Mouse (Mus musculus) layer of hippocampus, postnatal 36 days (tissue): Measurements from ENCODE around the gene Fsd1. TPM values are rescaled to one million over a fixed set of nuclear protein-coding genes. Genes with fewer than 3 reads are reported as not detected.

Experiments
- DNase-seq, 2 experiments: peaks; one replicate each; pipeline ENCODE4 v3.0.0; 2022
- total RNA-seq, 2 experiments: library from RNA; stranded (reverse); gene quantifications; 2 replicates each; pipeline ENCODE4 v1.2.3; 2021

Fsd1 gene
- total RNA-seq, 2 experiments from 2014 or later, result 70.1 to 75.8 TPM

DNA sequence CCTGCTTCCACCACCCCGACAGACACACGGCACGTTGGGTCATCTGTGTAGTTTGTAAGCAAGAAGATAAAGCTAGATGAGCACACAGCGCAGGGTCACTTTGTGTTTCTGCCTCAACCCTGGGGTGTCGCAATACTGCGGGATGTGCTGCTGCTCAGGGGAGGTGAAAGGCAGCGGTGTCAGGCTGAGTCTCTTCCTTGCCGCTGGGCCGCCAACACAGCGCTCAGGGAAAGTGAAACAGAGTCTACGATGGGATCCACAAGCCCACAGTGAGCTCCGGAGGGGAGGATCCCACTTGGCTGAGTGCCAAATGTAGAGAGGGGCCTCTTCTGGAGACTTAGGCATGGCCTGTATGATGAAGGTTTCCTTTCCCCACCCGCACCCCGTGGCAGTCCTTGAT is 23.1 kb upstream of the Fsd1 start:
- DNase-seq, result no peak

DNA sequence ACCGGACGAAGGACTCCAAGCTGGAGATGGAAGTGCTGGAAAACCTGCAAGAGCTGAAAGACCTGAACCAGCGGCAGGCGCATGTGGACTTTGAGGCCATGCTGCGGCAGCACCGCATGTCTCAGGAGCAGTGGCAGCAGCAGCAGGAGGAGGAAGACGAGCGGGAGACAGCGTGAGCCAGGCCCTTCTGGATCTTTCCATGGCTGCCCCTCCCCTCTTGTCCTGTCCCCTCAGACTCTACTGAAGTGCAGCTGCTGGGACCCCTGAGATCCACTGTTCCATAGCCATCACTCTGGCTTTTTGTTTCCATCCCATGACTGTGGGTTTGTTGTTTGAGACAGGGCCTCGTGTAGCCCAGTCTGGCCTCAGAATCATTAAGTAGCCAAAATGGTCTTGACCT is 21.8 kb upstream of the Fsd1 start:
- no peak for DNase-seq

DNA sequence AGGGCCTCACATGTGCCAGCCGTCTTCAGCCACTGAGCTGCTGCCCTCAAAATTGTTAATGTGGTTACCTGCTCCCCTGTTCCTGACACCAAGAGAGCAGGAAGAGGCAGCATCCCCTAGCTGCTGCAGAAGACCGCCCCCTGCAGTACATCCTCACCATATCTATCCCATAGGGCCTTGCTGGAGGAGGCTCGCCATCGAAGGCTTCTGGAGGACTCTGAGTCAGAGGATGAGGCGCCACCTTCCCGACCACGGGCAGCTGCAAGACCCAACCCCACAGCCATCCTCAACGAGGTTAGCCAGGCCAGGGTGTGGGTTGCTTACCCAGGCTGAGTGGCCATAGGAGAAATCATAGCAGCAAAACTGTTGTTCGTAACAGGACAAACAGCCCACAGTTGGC is 21.3 kb upstream of the Fsd1 start:
- DNase-seq, result no peak

DNA sequence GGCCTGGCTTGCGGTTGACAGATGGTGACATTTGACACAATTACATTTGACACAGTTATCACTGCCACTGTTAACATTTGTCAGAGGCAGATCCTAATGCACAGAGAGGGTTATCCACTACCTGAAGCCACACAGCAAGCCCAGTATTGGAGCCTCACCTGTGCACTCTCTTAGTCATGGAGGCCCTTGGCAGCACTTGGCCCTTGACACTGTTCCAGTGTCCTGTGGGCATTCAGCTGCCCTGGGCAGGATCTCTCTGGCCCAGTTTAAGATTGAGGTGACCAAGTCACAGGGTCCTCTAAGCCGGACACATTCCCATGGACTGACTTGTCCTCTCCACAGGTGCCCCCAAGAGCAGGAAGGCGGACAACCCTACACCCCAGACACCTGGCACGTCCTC is 19.1 kb upstream of the Fsd1 start:
- no peak for DNase-seq

DNA sequence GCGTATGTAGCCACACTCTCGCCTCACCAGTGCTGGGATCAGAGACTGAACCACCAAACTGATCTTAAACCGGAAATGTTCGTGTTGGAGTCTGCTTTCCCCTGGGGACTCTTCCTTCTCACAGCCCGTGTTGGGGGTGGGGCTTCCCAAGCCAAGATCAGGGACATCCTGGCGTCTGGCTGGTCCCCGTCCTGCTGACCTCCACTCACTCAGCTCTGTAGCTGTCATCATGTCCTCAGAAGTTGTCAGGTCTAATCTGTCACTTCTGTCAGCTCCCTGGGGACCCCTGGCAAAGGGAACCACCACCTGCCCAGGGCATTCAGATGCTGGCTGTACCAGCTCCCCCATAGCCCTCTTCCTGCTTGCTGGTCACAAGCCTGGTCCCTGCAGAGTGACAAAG is 18.1 kb upstream of the Fsd1 start:
- no peak for DNase-seq

DNA sequence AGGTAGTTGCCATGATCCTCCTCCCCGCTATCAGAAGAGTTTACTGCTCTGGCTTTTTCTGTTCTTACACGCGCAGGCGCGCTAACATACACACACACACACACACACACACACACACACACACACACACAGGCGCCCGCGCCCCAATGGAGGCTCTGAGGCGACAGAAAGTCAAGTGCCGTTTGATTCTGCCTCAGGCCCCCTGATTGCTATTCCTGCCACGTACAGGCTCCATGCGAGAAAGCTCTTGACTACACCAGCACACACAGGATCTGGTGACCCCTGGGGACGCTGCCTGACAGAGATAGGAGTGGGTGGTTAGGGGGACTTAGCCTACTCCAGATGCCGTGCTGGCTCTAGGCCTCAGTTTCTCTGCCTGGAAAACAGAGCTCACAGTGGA is 16.7 kb upstream of the Fsd1 start:
- no peak for DNase-seq

DNA sequence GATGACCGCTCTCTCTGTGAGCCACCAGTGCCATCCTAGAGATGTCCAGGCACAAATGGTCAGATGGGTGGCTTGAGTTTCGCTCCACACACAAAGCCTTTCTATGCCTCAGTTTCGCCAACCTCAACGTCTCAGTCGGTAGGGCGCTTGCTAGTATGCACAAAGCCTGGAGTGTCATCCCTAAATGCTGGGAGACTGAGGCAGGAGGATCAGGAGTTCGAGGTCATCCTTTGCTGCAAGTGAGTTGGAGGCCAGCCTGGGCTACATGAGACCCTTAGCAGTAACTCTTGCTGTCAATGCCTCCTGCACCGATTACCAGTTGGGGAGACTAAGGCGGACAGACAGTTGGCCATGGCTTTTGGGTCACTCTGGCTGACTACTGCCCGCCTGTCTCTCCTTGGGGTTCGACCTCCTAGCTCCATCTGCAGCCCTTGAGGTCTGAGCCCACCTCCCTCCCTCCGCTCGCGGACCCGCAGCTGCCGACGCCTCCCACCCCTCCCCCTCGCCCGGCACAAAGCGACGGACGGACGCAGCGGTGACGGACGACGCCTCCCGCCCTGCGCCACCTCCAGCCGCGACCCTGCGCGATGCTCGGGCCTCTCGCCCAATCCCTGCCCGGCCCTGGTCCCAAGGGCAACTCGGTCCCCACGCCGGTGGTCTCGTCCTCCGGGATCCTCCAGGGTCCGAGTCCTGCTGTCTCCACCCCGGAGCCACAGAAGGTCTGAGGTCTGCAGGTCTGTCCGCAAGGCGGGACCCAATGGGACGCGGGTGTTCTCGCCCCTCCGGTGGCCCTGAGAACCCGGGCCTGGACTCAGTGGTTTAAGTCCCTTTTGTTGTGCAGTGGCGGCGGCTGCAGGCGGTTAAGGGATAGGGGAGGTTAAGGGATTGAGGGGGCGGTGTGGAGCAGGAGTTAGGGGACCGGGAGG is 16.1 kb upstream of the Fsd1 start, which contains the start of gene Shd:
Gene Shd (plus strand): TSS at position 502 of the 926 bp plus-strand sequence.
- peak; percentile 28 to 46 for DNase-seq

DNA sequence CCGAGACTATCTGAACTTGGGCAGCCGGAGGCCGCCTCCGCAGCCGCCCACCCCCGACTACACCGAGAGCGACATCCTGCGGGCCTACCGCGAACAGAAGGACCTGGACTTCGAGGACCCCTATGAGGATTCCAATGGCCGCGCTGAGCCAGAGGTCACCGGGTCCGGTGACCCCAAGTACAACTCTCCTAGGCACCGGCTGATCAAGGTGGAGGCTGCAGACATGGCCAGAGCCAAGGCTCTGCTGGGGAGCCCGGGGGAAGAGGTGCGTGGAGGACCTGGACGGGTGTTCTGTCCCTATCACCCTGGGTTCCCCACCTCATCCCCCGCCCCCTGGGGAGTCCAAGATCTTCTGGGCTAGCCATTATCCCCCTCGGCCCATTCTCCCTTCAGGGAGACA is 14.9 kb upstream of the Fsd1 start:
- DNase-seq, result no peak

DNA sequence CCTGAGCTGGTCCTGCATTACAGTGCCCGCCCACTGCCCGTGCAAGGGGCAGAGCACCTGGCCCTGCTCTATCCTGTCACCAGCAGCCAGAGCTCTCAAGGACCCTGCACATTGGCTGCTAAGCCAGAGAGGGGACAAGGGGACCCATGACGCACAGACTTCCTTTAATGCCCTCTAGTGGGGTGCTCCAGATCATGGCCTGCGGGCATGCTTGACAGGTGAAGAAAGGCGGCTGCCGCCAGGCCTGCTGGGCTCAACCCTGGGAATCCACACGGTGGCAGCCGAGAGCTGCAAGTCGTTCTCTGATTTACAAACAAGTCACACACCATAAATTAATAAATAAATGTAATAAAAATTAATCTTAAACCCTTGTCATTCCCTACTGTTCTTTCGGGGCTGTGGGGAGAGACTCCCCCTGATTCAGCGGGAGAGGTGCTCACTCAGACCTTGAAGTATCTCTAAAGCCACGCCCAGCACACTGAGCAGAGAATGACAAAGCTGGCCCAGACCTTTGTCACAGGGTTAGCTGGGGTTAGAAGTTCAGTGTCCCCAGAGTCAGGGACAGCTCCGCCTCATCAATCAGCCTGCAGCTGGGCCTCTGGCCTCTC is 9.9 kb upstream of the Fsd1 start:
- peak; percentile 64 to 70 for DNase-seq

DNA sequence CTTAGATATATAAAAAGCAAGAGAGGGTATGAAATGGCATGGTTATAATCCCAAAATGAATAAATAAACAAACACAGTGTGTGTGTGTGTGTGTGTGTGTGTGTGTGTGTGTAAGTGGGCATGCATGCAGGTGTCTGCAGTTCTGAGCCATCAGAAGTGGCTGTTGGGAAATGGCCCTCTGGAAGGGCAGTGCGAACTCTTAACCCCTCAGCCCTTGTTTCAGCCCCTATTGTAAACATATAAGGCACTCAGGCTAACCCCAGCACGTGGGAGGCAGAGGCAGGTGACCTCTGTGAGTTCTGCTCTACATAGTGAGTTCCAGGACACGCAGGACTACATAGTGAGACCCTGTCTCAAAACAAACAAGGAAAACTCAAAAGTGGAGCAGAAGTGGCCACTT is 9.0 kb upstream of the Fsd1 start:
- DNase-seq, result no peak

DNA sequence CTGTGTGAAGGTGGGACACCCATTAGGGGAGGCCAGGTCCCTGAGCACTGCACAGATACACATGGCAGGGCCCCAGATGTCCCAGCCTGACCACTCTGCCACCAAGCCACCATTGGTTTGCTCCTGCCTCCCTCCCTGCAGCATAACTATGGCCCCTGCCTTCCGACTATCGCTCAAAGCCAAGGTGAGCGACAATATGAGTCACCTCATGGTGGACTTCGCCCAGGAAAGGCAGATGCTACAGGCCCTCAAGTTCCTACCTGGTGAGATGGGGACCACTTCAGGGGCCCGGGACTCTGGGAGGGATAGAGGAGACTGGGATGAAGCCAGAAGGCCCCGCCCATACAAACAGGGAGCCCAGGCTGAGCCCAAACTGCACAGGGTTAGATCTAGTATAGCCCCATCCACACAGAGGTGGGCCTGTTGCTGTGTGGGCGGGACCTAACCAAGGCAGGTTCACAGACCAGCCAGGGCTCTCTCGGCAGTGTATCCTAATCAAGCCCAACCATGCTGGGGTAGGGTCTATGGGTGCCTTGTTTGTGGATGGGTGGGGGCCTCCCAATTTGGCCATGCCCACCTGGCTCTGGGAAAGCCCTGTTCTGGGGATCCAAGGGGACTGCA is 4.1 kb downstream of the Fsd1 start:
- DNase-seq, result no peak

DNA sequence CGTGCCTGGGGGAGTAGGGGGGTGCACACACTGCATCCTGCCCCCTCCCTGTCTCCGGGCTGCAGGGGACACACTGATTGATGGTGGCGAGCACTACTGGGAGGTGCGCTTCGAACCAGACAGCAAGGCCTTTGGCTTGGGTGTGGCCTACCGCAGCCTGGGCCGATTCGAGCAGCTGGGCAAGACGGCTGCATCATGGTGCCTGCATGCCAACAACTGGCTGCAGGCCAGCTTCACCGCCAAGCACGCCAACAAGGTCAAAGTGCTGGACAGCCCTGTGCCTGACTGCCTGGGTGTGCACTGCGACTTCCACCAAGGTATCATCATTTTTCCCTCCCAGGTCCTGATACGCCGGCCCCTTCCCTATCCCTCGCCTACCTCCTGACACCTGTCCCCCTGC is 9.7 kb downstream of the Fsd1 start:
- DNase-seq, result no peak

DNA sequence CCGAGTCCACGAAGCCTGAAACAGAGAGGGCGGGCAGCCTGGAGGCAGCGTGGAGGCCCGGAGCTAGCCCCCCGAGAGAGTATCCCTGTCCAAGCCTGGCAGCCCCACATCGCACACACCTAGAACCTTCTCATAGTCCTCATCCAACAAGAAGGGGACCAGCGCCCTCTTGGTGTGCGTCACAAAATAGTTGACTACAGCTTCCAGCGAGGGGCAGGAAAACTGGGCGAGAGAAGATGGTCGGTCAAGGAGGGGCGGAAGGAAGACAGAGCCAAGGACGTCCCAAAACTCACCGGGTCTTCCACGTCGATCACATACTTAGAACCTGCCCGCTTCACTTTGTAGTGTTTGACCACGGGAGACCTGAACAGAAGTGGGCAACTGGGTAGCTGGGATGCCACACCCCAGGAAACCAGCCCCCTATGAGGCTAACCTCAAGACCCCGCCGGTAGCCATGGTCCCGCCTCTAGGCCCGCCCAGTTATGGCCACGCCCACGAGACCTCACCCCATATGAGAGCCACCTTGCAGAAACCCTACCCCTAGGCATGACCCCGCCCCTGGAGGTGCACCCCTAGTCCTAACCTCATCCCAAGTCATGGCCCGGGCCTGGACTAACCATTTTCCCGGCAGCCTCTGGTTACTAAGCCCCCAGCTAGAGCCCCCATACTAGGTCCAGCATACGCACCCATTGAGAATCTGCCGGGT is 13.6 kb downstream of the Fsd1 start:
- no peak for DNase-seq

DNA sequence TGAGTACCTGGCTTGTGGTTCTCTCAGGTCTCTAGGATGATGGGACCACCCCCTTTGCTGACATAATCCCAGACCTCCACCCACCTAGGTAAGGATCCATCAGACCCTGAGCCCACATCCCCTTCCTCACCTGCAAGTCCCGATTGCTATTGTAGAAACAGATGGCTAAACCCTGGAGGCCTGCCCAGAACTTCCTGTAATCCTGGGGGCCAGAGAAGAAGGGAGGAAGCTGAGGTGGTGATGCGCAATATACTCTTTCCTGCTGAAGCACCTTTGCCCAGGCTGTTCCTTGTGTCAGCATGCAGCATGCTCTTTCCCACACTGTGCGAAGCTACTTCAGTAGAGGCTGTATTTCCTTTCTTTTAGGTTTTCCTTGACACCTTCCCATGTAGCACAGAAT is 16.7 kb downstream of the Fsd1 start:
- DNase-seq, result no peak

DNA sequence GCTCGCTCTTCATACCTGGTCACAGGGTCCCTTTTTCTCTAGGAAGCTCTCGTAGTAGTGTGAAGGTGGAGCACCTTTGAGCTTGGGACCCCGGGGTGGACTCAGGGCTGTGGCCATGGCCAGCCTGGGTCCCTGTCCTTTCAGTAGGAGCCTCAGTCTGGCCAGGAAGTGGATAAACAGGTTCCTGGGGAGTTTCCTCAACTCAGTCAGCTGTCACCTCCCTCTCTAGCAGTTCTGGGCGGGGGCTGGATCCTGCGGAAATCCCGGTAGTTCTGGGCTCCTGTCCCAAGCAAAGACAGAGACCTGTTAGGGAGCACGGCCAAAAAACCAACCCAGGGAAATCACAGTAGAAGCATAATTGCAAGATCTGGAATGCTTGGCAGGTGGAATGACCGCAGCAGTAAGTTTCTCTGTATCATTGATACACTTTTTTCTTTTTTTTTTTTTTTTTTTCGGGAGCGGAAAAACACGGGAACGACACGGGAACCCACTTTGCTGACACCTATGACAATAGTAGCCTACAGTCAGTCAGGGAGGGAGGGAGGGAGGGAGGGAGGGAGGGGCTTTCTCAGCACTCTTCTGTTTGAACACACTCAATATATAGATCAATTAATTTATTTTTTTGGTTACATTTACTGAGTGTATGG is 19.2 kb downstream of the Fsd1 start, which contains the start of the genes Stap2 and Mpnd:
Gene Stap2 (minus strand): TSS at position 170 of the 647 bp plus-strand sequence.
Gene Mpnd (plus strand): TSS at position 297 of the 647 bp plus-strand sequence.
- no peak for DNase-seq

DNA sequence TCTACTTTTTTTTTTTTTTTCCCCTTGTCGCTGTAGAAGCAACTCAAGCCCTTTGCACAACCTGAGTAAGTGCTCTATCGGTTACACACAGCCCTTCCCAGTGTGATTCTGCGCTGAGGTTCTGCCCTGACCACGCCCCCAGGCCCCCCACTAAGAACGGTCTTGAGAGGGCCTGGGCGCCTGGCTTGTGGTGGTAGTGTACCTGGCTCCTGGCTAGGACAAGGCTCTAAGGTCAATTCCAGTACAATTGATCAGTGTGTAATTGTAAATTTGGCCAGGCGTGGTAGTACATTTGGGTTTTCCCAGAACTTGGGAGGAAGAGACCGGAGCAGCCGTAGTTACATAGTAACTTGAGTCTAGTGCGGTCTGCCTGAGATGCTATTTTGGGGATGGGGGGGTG is 20.6 kb downstream of the Fsd1 start:
- DNase-seq, result no peak

DNA sequence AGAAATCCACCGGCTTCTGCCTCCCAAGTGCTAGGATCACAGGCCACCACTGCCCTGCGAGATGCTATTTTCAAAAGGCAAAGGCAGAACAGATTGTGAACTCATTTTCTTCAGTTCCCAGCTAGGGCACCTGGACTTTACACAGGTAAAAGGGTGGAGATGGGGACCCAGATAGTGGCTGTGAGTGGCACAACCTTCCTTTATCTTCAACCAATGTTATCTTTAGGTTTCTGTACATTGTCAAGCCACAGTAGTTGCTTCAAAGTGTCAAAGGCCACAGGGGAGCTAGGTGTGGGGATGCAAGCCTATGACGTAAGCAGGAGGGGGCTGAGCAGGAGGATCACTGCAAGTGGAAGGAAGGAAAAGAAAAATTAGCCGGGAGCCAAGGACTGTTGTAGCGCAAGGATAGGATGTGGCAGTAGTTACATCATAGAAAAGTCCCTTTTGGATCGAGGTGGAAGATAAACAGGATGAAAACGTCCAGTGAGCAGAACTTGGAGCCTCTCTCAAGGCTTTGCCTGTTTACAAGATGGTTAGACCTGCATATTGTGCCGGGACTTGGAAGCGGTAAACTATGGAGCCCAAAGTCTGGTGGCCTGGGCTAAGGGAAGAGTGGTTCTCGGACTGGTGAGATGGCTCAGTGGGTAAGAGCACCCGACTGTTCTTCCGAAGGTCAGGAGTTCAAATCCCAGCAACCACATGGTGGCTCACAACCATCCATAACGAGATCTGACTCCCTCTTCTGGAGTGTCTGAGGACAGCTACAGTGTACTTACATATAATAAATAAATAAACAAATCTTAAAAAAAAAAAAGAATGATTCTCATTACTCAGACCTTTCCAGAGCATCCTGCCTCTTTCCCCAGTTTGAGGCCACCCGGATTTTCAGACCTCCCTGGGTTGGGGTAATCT is 21.4 kb downstream of the Fsd1 start:
- no peak for DNase-seq

DNA sequence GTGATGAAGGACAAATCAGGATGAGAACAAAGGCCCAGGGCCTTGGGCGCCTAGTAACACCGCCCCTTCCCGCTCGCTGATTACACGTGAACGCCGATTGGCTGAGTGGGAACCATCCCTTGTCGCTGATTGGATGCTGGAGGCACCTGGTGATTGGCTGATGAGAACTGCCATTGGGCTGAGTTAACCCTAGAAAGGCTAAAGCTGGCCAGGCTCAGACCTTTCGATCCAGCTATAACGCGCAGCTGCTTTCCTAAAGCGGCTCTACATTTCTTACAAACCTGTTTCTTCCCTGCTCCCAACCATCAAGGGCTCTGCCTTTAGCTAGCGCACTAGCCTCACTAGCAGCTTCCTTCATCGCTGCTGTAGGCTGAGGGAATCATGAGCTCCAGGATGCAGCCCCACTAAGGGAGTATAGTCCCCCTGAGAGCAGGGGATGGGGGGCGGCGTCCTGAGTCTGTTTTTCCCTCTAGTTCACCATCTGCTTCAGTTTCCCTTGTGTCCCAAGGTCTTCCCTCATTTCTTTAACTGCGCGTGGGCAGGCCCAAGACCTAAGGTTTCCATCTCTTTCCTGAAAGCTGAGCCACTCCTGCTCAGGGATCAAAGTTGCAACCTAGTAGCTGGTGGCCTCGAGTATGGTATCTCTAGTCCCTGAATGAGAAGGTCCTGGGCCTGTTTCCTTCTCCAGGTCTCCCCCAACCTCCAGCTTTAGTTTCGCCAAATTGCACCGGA is 22.2 kb downstream of the Fsd1 start:
- DNase-seq, result peak; percentile 88 to 93

DNA sequence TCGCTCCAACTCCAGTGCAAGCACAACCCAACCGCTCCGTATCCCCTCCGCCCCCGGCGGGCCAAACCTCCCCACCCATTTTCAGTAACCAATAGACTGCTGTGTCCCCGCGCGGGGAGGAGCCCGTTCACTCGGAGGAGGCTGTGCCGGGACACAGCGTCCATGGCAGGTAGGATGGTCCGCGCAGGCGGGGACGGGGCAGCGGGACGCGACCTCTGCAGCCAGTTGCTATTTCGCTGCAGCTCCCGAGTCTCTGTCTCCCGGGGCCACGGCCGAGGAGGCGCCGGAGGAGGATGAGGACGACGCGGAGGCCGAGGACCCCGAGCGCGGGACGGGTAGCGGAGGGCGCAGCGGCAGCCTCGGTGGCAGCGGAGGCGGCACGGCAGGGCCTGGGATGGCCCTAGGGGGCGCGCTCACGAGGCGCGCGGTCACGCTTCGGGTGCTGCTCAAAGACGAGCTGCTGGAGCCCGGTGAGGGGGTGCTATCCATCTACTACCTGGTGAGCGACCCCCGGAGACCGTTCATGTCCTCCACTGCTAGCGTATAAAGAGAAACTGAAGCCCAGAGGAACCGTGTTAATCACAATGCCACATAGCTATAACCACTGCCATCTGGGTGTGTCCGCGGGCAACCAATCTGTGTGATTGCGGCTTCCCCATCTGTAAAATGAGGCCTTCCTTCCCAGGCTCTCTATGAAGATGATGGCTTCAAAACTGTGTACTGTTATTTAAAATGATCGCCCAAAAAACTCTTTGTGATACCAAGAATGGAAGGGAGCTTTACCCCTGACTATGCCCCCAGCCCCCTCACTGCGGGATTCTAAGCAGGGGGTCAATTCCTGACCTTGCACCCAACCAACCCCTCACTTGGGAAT is 23.0 kb downstream of the Fsd1 start:
- peak; percentile 92 to 93 for DNase-seq

DNA sequence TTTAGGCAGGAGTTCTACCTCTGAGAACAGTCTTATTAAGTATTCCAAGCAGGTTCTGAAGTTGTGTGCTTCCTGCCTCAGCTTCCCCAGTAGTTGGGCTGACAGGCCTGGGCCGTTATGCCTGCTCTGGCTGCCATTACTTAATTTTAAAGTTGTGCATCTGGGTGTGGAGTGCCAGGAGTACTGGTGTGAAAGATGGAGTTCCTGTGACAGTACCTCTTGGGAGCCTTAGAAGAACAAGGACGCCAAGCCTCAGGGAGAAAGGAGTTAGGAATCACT is 23.6 kb downstream of the Fsd1 start:
- DNase-seq, result no peak
